Mouse (Mus musculus) megakaryocyte, embryonic 14.5 days (primary cell): ENCODE measurements around the gene Smad5.

Source experiments
- FLI1 ChIP-seq: IDR thresholded peaks from 2 replicates; pipeline ENCODE4 v1.6.1; 2012; ENCODE audit warnings: low read length, inconsistent platforms, mixed read lengths
- GATA1 ChIP-seq: IDR thresholded peaks from 3 replicates; pipeline ENCODE4 v1.6.1; 2012; ENCODE audit warnings: mixed read lengths, low read length, inconsistent platforms, borderline replicate concordance

DNA sequence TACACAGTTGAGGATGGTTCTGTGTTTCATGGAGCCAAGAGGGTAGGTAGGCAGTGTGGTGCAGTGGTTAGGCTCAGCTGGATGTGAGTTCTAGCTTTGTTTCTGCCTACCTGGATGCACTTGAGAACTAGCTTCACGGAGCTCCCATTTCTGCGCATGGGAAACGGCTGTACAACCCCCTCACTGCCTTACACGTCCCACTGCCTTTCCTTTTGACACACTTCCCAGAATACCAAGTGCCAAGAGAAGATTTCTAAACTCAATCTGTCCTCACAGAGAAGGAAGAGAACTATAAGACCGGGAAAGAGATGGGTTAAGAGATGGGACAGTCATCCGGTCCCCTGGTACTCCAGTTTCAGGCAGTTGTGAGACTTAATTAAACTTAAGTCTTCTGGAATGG is 10.2 kb upstream of the Smad5 start:
- no peak for TF ChIP-seq GATA1
- TF ChIP-seq FLI1 = no peak
